Comparison of ENCODE assay signal across 11 mouse cellular contexts in the genomic region with DNA sequence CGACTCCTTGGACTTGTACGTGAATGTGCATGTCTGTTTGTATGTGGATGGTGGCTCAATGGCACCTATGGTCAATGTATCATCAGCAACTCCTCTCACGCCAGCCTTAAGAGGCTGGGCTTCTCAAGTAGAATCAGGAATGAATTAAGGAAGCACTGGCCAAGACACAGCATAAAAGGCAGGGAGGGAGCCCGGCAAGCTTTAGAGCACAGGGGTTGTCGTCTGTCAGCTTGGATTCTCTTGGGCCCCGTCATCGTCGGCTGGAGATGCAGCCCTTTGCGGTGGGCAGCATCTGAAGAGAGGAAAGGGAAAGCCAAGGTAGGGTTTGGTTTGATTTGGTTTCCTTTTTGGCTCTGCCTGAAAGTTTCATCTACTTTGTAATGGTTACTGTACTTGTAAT.
DNase-seq lines count a peak whose midpoint lies in the region; ATAC-seq and TF ChIP-seq lines count a peak whose summit lies in the region.
"Had no signal": no experiment of that assay in that cellular context is flagged by ENCODE, and none has a peak within 500 bp of the region (broad histone marks: within the 10 kb centered on the region; RNA-seq: fewer than 3 reads in every experiment).

No protein-coding gene starts in this region.

- 2% methylated on average over 9 of the region's 9 CpGs for WGBS in forebrain, embryonic 14.5 days
- 11% methylated on average over 9 of the region's 9 CpGs for WGBS in midbrain, embryonic 11.5 days

- TF ChIP-seq CTCF in E14TG2a.4 (conservative IDR thresholded peaks at IDR 0.05; ENCODE audit: low read length): no peak

- peak overlapping the region; percentile 55 for H3K4me2 ChIP-seq in forebrain, embryonic 14.5 days (ENCODE audit: low read length)
- peak overlapping the region; percentile 56 for H3K4me2 ChIP-seq in midbrain, embryonic 11.5 days

- ATAC-seq in forebrain, embryonic 14.5 days: peak; percentile 11
- peak; percentile 57 for ATAC-seq in midbrain, embryonic 11.5 days (ENCODE audit: low FRiP score)

- no peaks in the 10 kb centered on the region for H3K9me3 ChIP-seq in E14TG2a.4 (ENCODE audit: low read length)
- H3K9me3 ChIP-seq in forebrain, embryonic 14.5 days (replicated peaks; ENCODE audit: control insufficient read depth, low read length): no peaks in the 10 kb centered on the region
- H3K9me3 ChIP-seq in midbrain, embryonic 11.5 days (ENCODE audit: control insufficient read depth, low read length): no peaks in the 10 kb centered on the region
- H3K9me3 ChIP-seq: heart, embryonic 10.5 days; limb, embryonic 10.5 days had no signal

- peak overlapping the region; percentile 81 for H3K4me3 ChIP-seq in E14TG2a.4 (replicated peaks; ENCODE audit: low read length)
- peak overlapping the region; percentile 33 for H3K4me3 ChIP-seq in forebrain, embryonic 14.5 days (ENCODE audit: low read depth, low read length)
- H3K4me3 ChIP-seq in midbrain, embryonic 11.5 days (ENCODE audit: low read depth, low read length): peak overlapping the region; percentile 51
- H3K4me3 ChIP-seq: heart, embryonic 10.5 days; limb, embryonic 10.5 days had no signal

- H3K27me3 ChIP-seq in E14TG2a.4 (ENCODE audit: insufficient read depth, low read length): no peaks in the 10 kb centered on the region
- no peaks in the 10 kb centered on the region for H3K27me3 ChIP-seq in forebrain, embryonic 14.5 days (replicated peaks; ENCODE audit: control insufficient read depth, insufficient read depth, low read length)
- H3K27me3 ChIP-seq in midbrain, embryonic 11.5 days (ENCODE audit: control insufficient read depth, insufficient read depth, low read length): no peaks in the 10 kb centered on the region

- H3K27ac ChIP-seq in forebrain, embryonic 14.5 days (ENCODE audit: low read depth, low read length): peak overlapping the region; percentile 96
- peak overlapping the region; percentile 98 for H3K27ac ChIP-seq in midbrain, embryonic 11.5 days (ENCODE audit: low read depth, low read length)
- H3K27ac ChIP-seq: heart, embryonic 10.5 days; limb, embryonic 10.5 days had no signal

- H3K4me1 ChIP-seq in E14TG2a.4 (replicated peaks; ENCODE audit: low read depth, low read length): peaks cover 65% of the 10 kb centered on the region
- peaks cover 22% of the 10 kb centered on the region for H3K4me1 ChIP-seq in forebrain, embryonic 14.5 days (ENCODE audit: control insufficient read depth, insufficient read depth, low read length)
- H3K4me1 ChIP-seq in midbrain, embryonic 11.5 days (ENCODE audit: control insufficient read depth, insufficient read depth, low read length): peaks cover 31% of the 10 kb centered on the region

- H3K36me3 ChIP-seq in E14TG2a.4 (ENCODE audit: insufficient read depth, low read length): peaks cover 21% of the 10 kb centered on the region
- no peaks in the 10 kb centered on the region for H3K36me3 ChIP-seq in forebrain, embryonic 14.5 days (ENCODE audit: control insufficient read depth, insufficient read depth, low read length)
- no peaks in the 10 kb centered on the region for H3K36me3 ChIP-seq in midbrain, embryonic 11.5 days (ENCODE audit: control insufficient read depth, insufficient read depth, low read length)

- peak overlapping the region; percentile 70 for H3K9ac ChIP-seq in forebrain, embryonic 14.5 days (ENCODE audit: low read length)
- peak overlapping the region; percentile 84 for H3K9ac ChIP-seq in midbrain, embryonic 11.5 days (ENCODE audit: low read length)

- DNase-seq in ES-CJ7 (ENCODE audit: low read depth, low spot score): peak; percentile 35
- peak; percentile 51 for DNase-seq in forebrain, embryonic 14.5 days (ENCODE audit: low spot score)
- DNase-seq in midbrain, embryonic 11.5 days (ENCODE audit: low spot score, missing footprints): peak; percentile 95
- DNase-seq in MN1 (ENCODE audit: low spot score): no peak
- DNase-seq in cerebellum, adult 9-10 months: no peak
- no peak for DNase-seq in ovary, postnatal 36 days (ENCODE audit: low spot score)
- no peak for DNase-seq in lung, postnatal 10 days
- DNase-seq: cerebellum, postnatal 36 days had no signal

Comparison
In these comparisons a context has a peak if more than half of its experiments do, and no peak if none do; other contexts are left out.
1. DNase-seq: peak in ES-CJ7 (single experiment), forebrain, embryonic 14.5 days (single experiment) and midbrain, embryonic 11.5 days (single experiment); none in MN1 (single experiment), cerebellum, adult 9-10 months (single experiment), ovary, postnatal 36 days (single experiment) and lung, postnatal 10 days (single experiment).
2. Peak in every context shown above with its lines, with median percentiles within 50 percentile points of each other: H3K4me3 ChIP-seq.